Mouse (Mus musculus): ENCODE data around the gene Kit.

Kit gene

DNA sequence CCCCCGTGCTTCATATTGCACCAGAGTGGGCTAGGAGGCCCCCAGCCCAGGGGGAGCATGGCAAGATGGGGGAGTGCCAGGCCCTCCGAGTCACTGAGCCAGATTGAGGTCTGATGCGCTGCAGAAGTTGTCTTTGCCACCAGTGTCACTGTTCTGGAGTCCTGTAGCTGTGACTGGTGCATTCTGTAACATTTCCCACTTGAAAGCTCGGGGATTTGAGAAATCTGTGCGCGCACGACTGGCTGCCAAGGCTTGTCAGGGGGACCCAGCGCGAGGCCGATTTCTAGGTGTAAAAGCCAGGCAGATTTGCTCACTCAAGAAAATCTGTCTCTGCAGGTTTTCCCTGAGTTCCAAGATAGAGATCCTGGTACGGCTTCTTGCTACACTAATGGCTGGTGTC is 16.9 kb downstream of the Kit start:
- DNase-seq = peak in 1 of 2 experiments; percentile 24

DNA sequence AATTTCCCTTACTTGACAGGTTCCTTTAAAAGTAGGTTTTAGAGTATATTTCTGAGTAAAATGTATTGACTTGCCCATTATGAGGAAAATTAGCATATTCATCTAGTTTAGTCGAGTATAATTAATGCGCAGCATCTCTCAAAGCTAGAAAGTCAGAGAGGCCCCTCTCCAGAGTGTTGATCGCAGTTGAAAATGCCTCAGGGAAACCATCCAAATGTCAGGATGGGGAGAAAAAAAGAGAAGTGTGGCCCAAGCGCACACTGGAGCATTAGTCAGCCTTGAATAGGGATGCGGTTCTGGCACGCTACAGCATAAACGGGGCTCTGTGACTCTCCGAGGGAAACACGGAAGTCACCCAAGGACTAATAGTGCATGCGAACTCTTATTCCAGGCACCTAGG is 20.6 kb downstream of the Kit start:
- DNase-seq = no peak

DNA sequence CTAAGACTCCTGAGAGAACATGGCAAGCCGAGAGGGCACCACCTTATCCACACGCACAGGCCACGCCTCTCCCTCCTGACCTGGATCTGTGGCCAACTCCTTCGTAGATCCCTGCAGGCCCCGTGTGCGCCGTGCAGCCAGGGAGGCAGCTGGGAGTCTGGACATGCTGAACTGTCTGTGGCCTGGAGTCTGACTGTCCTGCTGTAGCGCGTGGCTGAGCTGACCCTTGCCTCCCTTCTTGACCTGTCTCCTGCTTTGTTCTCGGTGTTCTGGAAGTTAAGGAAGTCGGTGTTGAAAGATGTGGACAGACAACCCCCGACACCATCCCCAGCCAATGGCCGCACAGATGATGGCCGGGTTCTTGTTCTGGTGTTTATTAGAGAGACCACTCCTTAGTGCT is 21.5 kb downstream of the Kit start:
- DNase-seq = peak; percentile 25 to 34

DNA sequence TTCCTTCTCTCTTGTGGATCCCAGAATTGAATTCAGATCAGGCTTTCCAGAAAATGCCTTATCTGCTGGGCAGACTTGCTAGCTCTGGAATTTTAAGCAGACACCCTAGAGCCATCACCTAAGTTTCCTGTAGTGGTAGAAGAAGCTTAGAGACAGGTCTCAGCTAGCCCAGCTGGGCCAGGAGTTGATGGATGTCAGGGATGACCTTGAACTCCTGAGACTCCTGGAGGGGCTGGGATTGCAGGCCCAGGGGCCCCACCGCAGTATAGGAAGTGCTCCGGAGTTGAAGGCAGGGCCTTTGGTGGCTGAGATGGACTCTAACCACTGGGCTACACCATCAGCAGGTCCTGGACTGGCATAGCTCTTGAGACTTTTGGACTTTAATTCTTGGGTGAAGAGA is 22.6 kb downstream of the Kit start:
- DNase-seq = no peak

DNA sequence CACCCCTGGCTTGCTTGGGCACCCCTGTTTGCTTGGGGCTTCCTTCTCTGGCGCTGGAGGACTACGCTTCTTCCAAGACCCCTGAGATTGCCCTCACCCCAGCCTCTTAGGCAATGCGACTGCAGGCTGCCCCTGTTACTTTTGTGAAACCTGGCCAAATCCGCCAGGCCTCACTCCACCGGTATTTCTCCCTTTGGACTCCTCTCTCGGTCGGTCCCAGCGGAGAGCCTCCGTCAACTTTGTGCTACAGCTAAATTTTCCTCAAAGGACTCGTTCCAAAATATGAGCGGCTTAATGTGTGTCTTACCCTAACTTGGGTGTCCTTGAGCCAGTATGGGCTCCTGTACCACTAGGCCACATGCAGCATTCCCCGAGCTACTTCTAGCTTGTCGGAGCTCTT is 23.8 kb downstream of the Kit start:
- DNase-seq = no peak

DNA sequence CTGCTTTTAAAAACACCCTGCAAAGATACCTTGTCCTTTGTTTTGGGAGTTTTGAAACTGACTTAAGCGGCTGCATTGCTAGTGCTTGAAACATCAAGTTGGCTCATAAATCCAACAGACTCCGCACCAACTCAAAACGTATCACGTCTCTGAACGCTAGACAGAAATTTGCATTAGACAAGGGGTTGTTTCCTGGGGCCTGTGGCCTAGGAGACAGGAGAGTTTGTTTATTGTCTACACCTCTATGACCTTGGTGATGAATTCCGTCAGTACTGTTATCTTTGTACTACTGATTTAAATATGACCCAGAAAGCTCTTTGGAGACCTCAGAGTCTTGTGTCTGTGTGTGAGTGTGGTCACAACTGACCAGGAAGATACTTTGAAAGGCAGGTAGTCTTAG is 25.3 kb downstream of the Kit start:
- no peak for DNase-seq

DNA sequence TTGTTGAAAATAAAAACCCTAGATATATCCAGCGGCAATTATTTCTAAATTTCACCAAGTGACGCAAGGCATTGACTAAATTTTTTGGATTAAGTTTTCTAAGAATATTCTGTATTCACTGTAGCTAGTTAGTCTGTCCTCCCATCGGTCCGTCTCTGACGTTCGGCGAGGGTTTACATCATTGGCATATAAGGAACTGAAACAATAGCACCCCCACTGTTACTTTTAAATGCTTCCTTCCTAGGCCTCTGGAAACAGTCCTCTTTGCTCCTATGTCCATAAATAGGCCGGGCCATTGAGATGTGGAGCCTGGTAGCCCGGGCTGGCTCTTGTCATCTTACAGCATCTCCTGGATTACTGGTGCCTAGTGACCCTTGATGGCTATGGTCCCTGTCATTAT is 29.5 kb downstream of the Kit start:
- no peak for DNase-seq

DNA sequence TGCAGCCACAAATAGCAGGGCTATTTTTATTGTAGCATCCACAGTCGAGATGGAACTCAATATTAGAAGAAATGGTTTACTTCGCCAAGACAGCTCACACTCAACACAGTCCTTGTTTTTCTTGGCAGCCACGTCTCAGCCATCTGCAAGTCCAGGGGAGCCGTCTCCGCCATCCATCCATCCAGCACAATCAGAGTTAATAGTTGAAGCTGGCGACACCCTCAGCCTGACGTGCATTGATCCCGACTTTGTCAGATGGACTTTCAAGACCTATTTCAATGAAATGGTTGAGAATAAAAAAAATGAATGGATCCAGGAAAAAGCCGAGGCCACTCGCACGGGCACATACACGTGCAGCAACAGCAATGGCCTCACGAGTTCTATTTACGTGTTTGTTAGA is 32.2 kb downstream of the Kit start:
- peak; percentile 44 to 54 for DNase-seq

DNA sequence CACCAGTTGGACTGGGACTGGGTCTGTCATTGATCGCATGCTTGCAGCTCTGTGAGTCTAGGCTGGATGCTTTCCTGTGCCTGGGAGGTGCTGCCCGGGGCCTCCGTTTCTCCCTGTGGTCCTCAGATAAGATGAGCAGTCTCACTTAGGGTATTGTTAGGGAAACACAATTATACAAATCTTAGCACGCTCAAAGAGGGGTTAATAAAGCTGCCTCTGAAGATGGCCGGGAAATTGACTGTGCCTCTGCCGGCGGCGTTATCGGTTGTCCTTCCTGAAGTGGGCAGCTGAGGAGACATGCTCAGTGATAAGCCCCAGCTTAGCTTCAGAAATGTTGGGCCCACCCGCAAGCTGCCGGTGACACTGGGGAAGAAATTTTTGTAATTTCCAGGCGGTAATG is 33.3 kb downstream of the Kit start:
- DNase-seq = no peak

DNA sequence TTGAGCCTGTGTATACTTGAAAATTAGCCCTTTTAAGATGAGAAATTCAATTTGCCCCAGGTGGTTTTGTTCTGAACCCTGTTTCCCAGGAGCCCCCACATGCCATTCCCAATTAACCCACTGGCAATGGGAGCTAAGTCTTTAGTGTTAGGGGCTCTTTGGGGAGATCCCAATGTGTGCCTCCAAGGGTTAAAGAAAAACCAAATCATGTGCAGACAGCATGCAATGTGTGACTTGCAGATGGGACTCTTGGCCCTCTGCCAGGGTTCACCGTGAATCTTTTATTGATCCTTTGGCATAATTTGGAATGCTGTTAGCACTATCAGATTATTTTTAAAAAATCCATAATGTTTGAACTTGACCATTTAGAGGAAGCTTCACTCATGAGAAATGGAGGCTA is 37.7 kb downstream of the Kit start:
- peak; percentile 71 to 79 for DNase-seq

DNA sequence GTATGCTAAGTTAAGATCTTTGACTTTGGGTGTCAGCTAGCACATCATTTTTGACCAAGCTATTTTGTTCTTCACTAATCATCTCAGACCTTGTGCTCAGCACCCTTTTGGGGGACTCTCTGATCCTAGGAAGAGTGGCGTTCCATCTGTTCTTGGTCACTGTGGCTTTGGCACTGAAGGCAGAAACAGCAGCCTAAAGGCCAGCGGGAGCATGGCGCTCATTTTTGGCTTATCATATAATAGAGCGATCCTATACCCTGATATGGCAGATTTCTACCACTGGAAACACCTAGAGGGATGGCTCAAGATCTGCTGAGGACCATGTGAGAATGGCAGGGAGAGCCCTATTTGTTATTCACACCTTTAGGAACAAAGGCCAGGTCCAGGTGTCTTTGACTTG is 38.2 kb downstream of the Kit start:
- DNase-seq = peak; percentile 32 to 50

DNA sequence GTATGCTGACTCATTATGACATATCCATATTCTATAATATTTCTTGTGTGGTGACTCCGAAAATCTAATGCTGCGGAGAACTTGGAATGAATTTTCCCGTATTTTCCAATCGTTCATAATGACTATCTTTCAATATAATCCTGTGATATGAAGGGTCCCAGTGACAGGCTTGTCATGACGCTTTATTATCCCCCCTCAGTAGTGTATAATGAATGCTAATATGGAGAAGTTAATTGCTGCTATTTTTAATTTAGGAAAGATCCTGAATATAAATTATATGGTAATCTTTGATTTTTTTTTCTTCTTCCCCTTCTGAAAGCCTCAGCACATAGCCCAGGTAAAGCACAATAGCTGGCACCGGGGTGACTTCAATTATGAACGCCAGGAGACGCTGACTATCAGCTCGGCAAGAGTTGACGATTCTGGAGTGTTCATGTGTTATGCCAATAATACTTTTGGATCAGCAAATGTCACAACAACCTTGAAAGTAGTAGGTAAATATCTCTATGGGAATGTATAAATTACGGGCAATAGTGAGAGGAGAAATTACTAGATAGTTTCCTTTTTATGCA is 40.4 kb downstream of the Kit start:
- no peak for DNase-seq

DNA sequence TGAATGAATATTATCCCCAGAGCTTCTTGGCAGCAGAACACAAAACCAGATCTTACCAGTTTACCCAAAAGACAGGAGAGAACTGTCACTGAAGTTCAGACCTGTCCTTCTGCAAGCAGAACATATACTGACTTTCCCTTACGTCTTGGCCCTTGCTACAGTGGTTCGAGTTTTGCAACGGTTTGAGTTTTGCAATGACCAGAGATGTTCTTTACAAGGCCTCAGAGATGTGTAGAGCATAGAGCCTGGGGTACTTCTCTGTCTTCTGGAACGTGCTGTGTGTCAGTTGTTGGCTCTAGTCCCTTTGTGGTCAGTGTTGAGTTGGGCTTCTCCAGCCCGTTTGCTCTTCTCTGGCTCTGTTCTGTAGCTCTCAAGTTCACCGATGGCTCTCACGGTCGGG is 40.9 kb downstream of the Kit start:
- no peak for DNase-seq

DNA sequence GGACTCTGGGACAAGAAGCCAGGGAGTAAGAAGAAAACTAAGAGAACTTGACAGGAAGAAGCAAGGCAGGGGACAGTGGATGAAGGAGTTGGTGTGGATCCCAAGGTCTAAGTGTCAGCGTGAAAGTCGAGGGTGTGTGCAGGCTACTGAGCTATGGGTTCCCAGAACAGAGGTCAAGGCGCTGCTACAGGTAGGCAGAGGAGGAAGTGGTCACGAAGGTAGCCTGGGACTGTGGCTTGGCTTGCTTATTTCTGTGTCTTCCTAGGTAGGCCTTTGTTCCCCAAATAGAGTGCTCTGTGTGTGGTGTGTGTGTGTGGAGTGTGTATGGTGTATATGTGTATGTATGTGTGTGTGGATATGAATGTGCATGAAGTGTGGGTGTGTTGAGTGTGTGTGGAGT is 47.7 kb downstream of the Kit start:
- no peak for DNase-seq

DNA sequence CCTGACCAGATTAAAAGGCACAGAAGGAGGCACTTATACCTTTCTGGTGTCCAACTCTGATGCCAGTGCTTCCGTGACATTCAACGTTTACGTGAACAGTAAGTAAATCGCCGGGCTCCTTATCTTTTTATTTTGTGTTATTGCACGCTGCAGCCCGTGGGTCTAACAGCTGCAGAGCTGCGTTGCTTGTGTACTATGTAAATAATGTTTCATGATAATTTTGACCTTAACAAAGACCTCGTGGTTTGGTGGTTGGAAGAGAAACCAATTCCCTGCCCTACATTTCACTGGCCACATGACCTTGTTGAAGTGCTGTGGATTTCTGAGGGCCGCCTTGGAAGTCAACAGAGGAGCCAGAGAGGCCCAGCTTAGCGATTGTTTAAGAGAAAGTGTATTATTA is 48.3 kb downstream of the Kit start:
- no peak for DNase-seq

DNA sequence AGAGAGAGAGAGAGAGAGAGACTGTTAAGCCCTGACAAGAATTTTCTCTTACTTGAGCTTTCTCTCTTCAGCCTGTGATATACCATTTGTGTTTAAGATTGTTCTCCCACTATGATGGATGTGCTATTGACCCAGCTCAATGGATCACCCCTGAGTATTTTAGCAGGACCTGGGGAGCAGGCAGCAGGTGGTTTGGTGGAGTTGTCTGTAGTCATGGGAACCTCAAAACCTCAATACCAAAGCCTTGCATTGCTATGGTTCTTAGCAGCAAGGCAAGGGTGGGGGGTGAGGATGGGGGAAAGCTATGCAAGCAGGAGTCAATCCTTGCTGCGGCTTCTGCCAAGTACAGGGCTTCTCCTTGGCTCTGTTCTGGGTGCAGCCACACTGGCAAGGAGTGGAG is 48.8 kb downstream of the Kit start:
- no peak for DNase-seq

DNA sequence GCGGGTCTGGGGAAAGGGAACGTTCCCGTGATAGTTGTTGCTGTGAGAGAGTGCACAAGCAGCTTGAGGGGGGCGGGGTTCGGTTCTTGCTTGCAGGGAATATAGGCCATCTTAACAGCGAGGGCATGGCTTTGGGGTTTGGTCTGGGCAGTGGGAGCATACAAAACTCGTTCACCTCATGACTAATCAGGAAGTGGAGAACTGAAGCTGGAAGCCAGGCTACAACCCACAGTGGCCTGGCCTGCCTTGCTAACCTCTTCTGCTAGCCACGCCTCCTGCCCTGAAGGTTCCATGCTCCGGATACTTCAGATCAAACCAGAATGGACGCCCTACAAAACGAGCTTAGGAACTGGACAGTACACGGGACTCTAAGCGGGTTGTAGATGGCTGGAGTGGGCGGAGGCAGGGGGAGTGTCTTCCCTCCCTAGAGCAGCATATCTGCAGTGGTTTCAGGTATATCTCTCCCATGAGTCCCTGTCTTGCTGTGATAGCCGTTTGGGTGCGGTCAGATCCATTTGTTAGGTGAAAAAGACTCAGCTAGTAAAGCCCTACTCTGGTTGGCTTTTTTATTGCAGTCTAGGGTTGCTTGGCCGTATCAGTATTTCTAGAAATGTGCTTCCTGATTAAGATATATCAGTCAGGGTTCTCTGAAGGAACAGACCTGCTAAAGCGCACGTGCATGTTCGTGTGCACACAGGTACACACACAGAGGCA is 49.4 kb downstream of the Kit start:
- DNase-seq = no peak

DNA sequence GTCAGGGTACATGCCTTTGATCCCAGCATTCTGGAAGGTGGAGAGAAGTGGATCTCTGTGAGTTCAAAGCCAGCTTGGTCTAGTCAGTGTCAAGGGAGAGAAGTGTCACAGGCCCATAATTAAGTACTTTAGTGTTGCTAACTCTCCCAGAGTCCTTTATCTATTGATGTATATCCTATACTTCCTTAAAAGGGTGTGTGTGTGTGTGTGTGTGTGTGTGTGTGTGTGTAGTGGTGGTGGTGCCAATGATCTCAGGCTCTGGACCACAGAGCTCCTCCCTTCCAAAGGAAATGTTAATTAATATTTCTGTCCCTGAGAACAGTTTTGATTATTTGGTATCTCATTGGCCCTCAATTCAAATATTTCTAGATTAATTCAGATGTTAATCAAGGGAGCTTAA is 50.3 kb downstream of the Kit start:
- DNase-seq = no peak

DNA sequence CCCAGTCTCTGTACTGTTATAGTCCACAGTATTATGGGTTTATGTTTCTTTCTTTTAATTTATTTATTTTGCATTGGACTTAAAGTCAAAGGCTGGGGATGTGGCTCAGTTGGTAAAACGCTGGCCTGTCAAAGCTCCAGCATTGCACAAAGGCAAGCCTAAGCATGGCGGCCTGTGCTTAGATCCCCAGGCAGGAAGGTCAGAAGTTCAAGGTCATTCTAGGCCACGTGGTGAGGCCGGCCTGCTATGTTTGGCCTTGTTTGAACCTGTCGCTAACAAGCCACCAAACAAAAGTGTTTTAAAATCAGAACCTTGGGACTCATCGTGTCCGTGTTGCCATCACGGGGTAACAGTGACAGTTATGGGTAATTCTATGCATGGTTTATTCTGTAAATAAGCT is 51.6 kb downstream of the Kit start:
- no peak for DNase-seq

DNA sequence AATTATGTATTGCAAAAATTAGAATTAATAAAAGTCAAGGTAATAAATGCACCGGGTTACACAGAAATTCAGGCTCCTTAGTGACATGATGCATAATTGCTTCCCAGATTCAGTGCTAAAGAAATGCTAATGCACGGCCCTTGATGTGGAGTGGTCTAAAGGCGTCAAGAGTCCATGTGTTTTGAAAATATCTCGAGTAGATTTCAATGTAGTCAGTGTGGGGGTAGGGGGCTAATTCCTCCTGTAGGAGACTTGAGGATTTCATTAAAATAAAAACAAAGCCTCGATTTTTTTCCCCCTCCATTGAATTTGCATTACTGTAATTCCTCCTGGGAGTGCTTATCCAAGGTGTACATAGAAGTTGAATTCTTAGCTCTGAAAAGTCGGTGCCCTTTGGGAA is 52.0 kb downstream of the Kit start:
- DNase-seq = no peak

DNA sequence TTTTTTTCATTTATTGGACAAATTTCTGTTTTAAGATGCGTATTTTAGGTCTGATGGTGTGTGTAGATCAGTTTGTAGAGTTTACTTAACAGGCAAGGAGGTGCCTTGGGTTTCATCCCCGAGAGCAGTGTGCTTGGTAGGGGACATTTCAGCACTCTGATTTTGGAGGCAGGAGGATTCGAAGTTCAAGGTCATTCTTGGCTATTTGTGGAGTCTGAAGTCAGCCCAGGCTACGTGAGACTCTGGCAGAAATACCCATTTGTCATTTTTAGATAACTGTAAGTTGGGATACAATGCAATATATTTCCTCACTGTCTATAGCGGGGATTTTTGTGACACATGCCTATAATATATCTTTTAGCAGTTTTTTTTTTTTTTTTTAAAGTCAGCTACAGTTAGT is 57.5 kb downstream of the Kit start:
- no peak for DNase-seq

DNA sequence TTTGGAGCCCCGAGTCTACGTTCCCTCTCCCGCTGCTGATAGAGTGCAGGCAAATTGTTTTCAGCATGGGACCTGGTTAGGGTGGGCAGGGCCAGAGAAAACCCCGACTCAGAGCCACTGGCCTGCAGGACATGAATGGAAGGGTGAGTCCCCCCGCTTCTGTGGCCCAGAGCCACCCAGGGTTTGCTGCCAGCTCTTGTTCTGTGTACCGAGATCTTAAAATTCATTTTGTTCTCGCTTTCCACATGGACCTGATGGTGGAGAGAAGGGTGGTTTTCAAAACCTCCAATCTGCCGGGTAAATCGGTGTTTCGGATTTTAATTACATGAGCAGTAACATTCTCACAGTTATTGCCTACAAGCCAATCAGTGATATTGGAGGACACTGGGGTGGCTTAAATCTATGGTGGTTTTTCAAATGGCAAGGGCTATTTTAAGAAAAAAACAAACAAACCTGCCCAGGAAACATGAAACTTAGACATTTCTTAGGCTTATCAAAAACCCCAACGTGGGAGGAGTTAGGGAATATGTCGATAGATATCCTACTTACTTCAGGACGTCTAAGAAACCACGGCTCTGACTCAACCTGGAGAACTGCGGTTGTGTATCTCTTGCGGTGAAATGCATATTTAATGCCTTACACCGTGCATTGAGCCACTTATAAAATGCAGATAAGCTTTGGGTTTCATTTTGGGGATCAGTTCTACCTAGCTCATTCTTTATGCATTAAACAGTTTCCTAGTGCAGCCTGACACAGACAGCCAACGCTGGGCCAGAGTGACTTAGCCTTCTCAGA is 58.3 kb downstream of the Kit start:
- peak; percentile 15 to 26 for DNase-seq

DNA sequence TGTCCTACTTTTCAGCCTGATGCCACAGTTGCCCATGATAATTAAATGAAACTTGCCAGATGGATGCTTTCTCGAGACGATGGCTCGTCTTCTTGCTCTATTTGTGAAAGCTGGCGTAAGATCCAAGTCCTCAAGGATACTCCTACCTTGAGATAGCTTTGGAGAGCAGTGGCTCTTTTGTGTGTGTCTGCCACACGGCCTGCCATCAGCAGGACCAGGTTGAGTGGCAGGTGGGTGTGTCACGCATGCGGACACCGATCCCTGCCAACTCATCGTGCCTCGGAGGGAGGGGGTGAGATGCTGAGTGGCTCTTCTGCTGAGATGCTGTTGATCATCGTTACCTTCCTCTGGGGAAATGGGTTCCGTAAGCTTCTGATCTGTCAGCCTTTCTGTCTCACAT is 60.7 kb downstream of the Kit start:
- DNase-seq = peak; percentile 51 to 52

DNA sequence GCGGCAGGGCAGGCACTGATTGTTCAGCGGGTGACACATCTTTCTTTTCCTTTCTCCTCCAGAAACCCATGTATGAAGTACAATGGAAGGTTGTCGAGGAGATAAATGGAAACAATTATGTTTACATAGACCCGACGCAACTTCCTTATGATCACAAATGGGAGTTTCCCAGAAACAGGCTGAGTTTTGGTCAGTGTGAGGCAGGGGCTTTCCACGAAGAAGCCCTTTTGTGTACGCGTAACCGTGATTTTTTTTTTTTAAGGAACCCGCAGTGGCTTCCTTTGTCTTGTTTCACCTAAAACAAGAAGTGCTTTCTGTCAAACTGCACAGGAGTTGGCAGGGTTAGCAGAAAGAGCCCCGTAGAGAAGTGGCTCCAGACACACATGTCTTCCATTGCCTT is 65.9 kb downstream of the Kit start:
- no peak for DNase-seq
